Mouse (Mus musculus) embryo, embryonic 11.5 days (tissue): ENCODE results near the gene Sv2a.

ENCODE experiments used
- DNase-seq: peaks from one replicate; pipeline ENCODE4 v3.0.0-alpha.2; 2012; ENCODE audit warnings: low read depth, low spot score

Sv2a gene

GRCm38 (mm10) chr3:96180727-96181477 is at the start of gene Sv2a:
Gene Sv2a, plus strand, starts transcription at chr3:96181151.
- DNase-seq: no peak

GRCm38 (mm10) chr3:96132478-96132877 is 48.5 kb upstream of the Sv2a start:
- DNase-seq: no peak

DNA sequence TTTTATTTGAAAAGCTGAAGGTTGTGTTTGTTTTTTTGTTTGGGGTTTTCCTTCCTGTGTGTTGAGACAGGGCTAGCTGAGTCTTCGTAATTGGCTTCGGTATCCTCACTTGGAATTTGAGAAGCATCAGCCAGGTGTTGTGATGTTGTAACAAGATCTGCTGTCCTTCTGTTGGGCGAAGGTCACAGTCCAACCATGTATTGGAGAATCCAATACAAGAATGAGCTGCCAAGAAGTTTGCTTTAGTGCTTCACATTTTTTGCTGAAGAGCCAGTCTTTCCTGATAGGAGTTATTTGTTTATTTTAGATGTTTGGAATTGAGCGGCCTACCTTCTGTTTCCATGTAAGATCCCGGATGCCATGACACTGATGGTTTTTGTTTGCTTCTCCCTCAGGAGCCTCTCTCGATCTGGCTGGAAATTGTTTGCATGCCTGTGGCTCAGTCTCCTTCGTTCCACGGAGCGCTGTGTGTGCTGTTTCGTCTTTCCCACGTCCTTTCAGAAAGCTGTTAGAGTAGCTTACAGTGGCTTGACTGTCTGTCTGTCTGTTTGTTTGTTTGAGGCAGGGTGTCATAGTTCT is 47.5 kb upstream of the Sv2a start:
- DNase-seq: no peak

- no peak for DNase-seq
These were observed 45.9 kb upstream of the Sv2a start for GRCm38 (mm10) chr3:96135011-96135410.

GRCm38 (mm10) chr3:96147950-96148349 is 33.0 kb upstream of the Sv2a start:
- DNase-seq: no peak

- no peak for DNase-seq
These were observed 29.1 kb upstream of the Sv2a start for GRCm38 (mm10) chr3:96151836-96152235.

- no peak for DNase-seq
These were observed 28.3 kb upstream of the Sv2a start for GRCm38 (mm10) chr3:96152611-96153010.

- DNase-seq: no peak
These were observed 25.4 kb upstream of the Sv2a start for GRCm38 (mm10) chr3:96155501-96155900.

GRCm38 (mm10) chr3:96159820-96160219 is 21.1 kb upstream of the Sv2a start:
- DNase-seq: no peak

DNA sequence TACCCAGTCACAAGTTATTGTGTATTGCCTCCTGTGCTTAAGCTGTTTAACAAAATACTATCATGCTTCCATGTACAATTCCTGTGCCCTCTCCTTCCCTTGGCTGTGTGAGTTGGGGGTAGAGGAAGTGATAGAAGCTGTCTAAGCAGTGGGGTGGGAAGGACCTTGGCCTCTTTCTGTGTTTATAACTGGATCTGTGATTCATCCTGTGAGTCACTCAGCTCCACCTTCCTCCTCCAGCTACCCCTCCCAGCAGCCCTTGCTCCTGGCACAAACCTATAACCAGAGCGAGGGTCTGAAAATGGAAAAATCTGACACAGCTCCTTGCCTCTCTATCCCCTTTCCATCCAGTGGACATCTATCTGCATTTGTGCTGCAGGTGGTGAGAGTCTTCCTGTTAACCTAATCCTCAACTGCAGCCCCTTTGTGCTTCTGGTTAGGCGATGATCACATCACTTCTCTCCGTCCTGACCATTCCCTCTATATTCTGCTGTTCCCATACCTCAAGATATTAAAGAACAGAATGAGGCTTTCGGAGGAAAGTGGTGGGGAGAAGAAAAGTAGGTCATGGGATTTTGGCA is 20.6 kb upstream of the Sv2a start:
- no peak for DNase-seq

DNA sequence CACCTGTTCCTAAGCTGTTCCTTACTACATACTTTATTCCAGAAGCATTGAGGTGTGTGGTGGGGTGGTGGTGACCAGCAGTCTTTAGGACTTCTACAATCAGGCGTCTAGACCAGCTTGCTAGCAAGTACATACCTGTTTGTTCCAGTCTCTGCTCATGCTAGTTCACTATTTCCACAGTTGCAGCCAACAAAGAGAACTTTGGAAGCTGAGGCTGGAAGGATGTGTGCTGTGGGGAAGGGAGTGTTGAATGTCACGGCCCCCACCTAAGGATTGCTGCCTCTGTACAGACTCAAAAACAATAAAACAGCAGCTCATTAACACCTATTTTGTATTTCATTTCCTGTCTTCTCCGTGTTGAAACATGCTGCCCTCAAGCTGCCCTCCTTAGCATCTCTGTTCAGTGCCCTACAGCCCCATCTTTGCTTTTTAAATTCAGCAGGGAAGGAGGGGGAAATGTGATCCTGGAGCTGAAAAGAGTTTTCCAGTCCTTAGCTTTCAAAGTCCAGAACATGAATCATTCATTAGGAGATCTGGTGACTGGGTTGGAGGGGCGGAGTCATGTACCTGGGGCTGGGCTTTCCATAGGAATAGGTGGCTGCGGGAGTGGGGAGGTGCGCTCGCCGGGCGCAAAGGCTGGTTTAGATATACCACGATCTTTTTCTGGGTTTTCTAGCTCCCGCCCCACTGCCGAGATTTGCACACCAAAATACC is 20.0 kb upstream of the Sv2a start:
- no peak for DNase-seq

DNA sequence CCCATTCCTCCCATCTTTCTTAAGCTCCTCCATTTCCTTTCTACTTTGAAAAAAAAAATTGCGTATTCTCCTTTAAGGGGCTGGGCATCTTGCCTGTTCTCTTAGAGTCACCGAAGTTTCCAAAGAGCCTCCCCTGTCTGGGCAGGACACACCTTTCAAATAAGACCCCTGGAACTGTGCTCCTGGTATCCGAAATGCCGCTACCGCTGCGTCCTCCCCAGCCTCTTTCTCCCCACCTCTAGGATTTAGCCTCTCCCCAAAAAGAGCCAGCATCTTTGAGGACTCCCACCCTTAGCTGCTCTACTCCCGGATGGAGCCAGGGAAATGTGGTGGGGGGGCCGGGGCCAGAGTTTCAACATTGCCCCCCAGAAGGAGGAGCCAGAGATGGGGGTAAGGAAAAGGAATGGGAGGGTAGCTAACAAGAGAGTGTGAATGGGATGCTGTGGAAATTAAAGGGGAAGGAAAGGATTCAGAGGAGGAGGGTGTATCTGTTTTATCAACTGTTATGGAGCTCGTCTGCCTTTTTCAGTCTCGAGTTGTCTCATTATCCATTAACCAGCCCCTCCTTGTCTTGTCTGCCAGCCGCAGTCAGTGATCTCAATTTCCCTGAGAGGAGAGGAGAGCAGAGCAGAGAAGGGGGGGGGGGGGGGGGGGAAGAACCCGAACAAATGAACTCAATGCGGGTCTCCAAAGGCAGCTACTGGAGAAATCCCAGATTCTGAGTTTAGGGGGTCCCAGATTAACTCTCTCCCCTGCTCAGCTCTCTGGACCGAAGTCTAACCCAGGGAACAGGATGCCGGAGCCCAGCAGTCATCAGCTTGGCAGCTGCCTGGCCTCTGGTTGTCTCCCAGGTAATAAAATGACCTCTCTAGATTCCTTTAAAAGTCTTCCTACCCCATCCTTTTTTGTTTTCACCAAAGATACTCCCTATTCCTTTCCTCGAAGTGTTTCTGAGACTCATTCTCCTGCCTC is 18.8 kb upstream of the Sv2a start, which contains the start of gene Mtmr11:
Gene Mtmr11 (plus strand): TSS at position 136 of the 972 bp plus-strand sequence.
- DNase-seq: no peak

- no peak for DNase-seq
These were observed 17.9 kb upstream of the Sv2a start for GRCm38 (mm10) chr3:96163040-96163439.

GRCm38 (mm10) chr3:96168466-96169158 is 12.3 kb upstream of the Sv2a start:
- no peak for DNase-seq

DNA sequence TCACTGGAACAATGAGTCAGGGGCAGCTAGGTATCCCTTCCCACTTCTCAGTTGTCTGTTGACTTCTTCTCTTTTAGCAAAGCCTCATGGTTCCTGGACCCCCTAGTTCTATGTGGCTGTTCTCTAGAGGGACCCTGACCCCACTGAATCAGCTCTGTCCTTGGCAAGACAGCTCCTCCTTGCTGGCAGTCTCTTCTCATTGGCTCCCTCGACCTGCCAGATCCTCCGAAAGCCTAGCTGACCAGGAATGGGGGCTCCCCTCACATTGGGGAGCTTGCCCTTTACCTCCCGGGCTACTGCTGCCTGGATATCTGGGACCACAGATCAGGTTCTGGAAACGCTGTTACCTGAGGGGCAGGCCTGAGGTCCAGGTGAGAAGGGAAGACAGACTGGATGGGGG is 10.7 kb upstream of the Sv2a start:
- no peak for DNase-seq

- DNase-seq: no peak
These were observed 9.9 kb upstream of the Sv2a start for GRCm38 (mm10) chr3:96170976-96171545.

DNA sequence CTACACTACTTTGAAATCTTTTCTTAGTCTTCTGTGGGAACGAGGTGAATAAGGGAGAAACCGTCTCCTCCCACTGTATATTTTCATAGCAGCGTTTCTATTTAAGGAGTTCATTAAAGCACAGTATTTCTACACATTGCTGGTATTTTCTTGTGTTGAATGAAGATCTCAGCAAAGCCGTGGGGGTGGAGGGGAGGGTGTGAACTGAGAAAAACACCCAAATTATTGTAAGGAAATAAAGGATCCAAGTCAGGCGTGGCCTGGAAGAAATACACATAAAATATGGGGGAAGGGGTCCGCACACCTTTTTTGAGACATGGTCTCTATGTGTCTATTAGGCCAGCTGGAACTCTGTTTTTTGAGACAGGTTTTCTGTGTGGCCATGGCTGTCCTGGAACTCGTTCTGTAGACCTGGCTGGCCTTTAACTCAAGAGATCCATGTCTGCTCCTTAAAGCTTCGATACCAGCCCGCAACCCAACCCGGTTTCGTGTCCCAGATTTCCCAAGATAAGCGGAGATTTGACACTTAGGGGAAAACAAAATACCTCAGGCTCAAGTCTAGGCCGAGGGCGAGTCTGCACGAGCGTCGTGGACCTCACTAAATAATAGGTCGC is 9.3 kb upstream of the Sv2a start:
- DNase-seq: no peak

DNA sequence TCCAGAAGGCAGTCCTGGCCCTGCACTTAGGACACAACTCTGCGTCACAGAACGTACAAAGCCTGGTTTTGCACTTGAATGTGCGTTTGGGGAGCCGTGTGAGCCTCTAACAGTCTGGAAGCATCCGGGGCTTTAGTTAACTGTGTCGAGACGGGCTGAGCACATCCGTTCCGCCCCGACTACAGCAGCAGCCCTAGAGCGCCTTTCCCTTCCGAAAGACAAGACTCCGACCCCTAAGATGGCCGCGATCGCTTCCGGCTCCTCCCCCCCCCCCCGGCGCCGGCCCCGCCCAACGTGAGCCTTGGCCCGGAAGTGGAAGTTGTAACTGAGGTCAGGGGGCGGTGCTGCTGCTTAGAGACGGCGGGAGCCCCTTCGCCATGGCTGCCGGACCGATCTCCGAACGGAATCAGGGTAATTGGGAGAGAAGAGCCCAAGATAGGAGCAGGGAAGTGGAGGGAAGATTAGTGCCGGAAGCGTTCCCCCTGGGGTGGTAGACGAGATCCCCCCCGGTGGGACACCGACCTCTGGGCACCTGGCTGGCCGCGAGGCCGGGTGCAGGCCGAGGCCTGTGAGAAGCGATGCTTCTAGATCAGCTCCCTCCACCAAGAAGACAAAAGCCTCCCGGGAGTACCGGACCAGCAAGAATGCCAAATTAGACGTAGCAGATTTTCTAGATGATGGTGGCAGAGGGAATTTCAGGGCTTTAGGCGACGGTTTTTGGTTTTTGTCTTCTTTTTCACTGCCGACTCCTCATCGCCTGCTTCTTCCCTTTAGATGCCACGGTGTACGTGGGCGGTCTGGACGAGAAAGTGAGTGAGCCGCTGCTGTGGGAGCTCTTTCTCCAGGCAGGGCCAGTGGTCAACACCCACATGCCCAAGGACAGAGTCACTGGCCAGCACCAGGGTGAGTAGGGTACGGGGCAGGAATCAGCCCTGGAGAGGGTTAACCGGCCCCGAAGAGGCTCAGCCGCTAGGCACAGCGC is 8.5 kb upstream of the Sv2a start, which contains the start of gene Sf3b4:
Gene Sf3b4 (plus strand): TSS at position 136 of the 982 bp plus-strand sequence.
- DNase-seq: peak; percentile 80
